In genomic region chr13:46218101-46218701, GRCm38 (mm10) we compare ENCODE assay signal across 9 mouse cellular contexts. TPM values are rescaled to one million over a fixed set of nuclear protein-coding genes. Genes with fewer than 3 reads are reported as not detected.
DNase-seq lines count a peak whose midpoint lies in the region; ATAC-seq lines count a peak whose summit lies in the region.
"Had no signal": no experiment of that assay in that cellular context is flagged by ENCODE, and none has a peak within 500 bp of the region (broad histone marks: within the 10 kb centered on the region; RNA-seq: fewer than 3 reads in every experiment).

No protein-coding gene starts in this region.

- 0 out of 2 replicates have a peak overlapping the region, but pooled peaks have one; percentile 2 for H3K4me2 ChIP-seq in heart, embryonic 13.5 days
- H3K4me2 ChIP-seq in midbrain, embryonic 16.5 days (ENCODE audit: low read length) = peak overlapping the region; percentile 68

- H3K36me3 ChIP-seq in heart, embryonic 13.5 days = no peaks in the 10 kb centered on the region
- no peaks in the 10 kb centered on the region for H3K36me3 ChIP-seq in midbrain, embryonic 16.5 days (ENCODE audit: control insufficient read depth, insufficient read depth, low read length)

- H3K27ac ChIP-seq in heart, embryonic 13.5 days (replicated peaks) = no peak overlapping the region
- H3K27ac ChIP-seq in midbrain, embryonic 16.5 days (ENCODE audit: low read length) = peak overlapping the region; percentile 48; the same call in 1 of the 2 replicates

- peak; percentile 45 for DNase-seq in ovary, adult 18-20 months (ENCODE audit: low spot score)
- DNase-seq in ovary, postnatal 10 days (ENCODE audit: low spot score) = no peak
- peak; percentile 90 for DNase-seq in cerebellum, postnatal 14 days
- DNase-seq in kidney, postnatal 25 days = peak; percentile 78 to 80
- DNase-seq in liver = no peak

- WGBS in heart, embryonic 13.5 days = 73% methylated on average over 20 of the region's 20 CpGs
- 30% methylated on average over 20 of the region's 20 CpGs for WGBS in midbrain, embryonic 16.5 days

- H3K4me1 ChIP-seq in heart, embryonic 13.5 days = no peaks in the 10 kb centered on the region
- peaks cover 17% of the 10 kb centered on the region for H3K4me1 ChIP-seq in midbrain, embryonic 16.5 days (ENCODE audit: control insufficient read depth, insufficient read depth, low read length)

- H3K27me3 ChIP-seq in heart, embryonic 13.5 days (replicated peaks) = no peaks in the 10 kb centered on the region
- H3K27me3 ChIP-seq in midbrain, embryonic 16.5 days (ENCODE audit: control insufficient read depth, insufficient read depth, low read depth, low read length) = no peaks in the 10 kb centered on the region

- ATAC-seq in heart, embryonic 13.5 days (ENCODE audit: extremely low read depth, insufficient number of reproducible peaks, low FRiP score, low TSS enrichment) = no peak
- peak; percentile 75 for ATAC-seq in midbrain, embryonic 16.5 days
- ATAC-seq in megakaryocyte, adult 5-6 weeks (ENCODE audit: poor library complexity, severe bottlenecking) = no peak

- H3K9ac ChIP-seq in heart, embryonic 13.5 days = no peak overlapping the region
- peak overlapping the region; percentile 33; the same call in 1 of the 2 replicates for H3K9ac ChIP-seq in midbrain, embryonic 16.5 days (ENCODE audit: low read depth, low read length)

- no peak overlapping the region for H3K4me3 ChIP-seq in heart, embryonic 13.5 days
- peak overlapping the region; percentile 34 for H3K4me3 ChIP-seq in midbrain, embryonic 16.5 days (ENCODE audit: low read depth, low read length)

- no peaks in the 10 kb centered on the region for H3K9me3 ChIP-seq in heart, embryonic 13.5 days
- no peaks in the 10 kb centered on the region for H3K9me3 ChIP-seq in midbrain, embryonic 16.5 days (replicated peaks; ENCODE audit: control insufficient read depth, low read length, poor library complexity, severe bottlenecking)

RNA-seq across cellular contexts. Expression of gene Stmnd1, which starts 55.3 kb away (rescaled TPM):
- 0.14 and 0.17 TPM in 2 replicates for polyA plus RNA-seq in heart, embryonic 13.5 days (2015; fragmentation: Nextera tagmentation; extraction: Ambion mirVana)
- polyA plus RNA-seq in midbrain, embryonic 16.5 days (2015; fragmentation: Nextera tagmentation; extraction: Ambion mirVana) = not detected in 2 replicates
- not detected in 2 replicates for total RNA-seq in megakaryocyte, adult 5-6 weeks (2015)
- not detected in 2 replicates for total RNA-seq in megakaryocyte, adult 5-6 weeks (2017)
- polyA plus RNA-seq: liver, embryonic 16.5 days had no signal

Comparison
In these comparisons a context has a peak if more than half of its experiments do, and no peak if none do; other contexts are left out.
1. DNase-seq: peak in ovary, adult 18-20 months (single experiment), cerebellum, postnatal 14 days (2 of 2) and kidney, postnatal 25 days (2 of 2); none in ovary, postnatal 10 days (single experiment) and liver (single experiment).